Mouse (Mus musculus) lung, embryonic 14.5 days (tissue): ENCODE measurements around the gene Terf2. TPM values are rescaled to one million over a fixed set of nuclear protein-coding genes. Genes with fewer than 3 reads are reported as not detected.

Experiments
- ATAC-seq: fragments of 200-750 bp; cut with Nextera tagmentation; 2 replicates; pipeline ENCODE4 v1.8.0; 2017; ENCODE audit warnings: mild to moderate bottlenecking, moderate TSS enrichment, moderate library complexity; ENCODE audit not compliant: insufficient read depth
- DNase-seq: peaks from one replicate; pipeline ENCODE4 v3.0.0-alpha.2; 2015
- H3K27ac ChIP-seq: fragments of 300-500 bp; sonication (generic); 2 replicates; pipeline ENCODE4 v1.5.1; 2014; ENCODE audit warnings: low read depth, mild to moderate bottlenecking, moderate library complexity
- H3K27me3 ChIP-seq: fragments of 300-500 bp; sonication (generic); 2 replicates; pipeline ENCODE4 v1.6.1; 2014; ENCODE audit warnings: low read length, control low read depth; ENCODE audit not compliant: insufficient read depth
- H3K36me3 ChIP-seq: fragments of 300-500 bp; sonication (generic); 2 replicates; pipeline ENCODE4 v1.6.1; 2014; ENCODE audit warnings: control low read depth; ENCODE audit not compliant: insufficient read depth
- H3K4me1 ChIP-seq: fragments of 300-500 bp; sonication (generic); 2 replicates; pipeline ENCODE4 v1.6.1; 2014; ENCODE audit warnings: antibody characterized with exemption, control low read depth; ENCODE audit not compliant: insufficient read depth
- H3K4me2 ChIP-seq: fragments of 300-500 bp; sonication (generic); 2 replicates; pipeline ENCODE4 v1.6.1; 2014; ENCODE audit warnings: mild to moderate bottlenecking
- H3K4me3 ChIP-seq: fragments of 300-500 bp; sonication (generic); 2 replicates; pipeline ENCODE4 v1.5.1; 2014; ENCODE audit warnings: low read depth, low read length
- H3K9ac ChIP-seq: fragments of 300-500 bp; sonication (generic); 2 replicates; pipeline ENCODE4 v1.6.1; 2014
- H3K9me3 ChIP-seq: fragments of 300-500 bp; sonication (generic); 2 replicates; pipeline ENCODE4 v1.6.1; 2016; ENCODE audit warnings: low read depth, low read length, control low read depth
- CTCF ChIP-seq: IDR thresholded peaks from 2 replicates; pipeline ENCODE4 v1.5.1; 2016; ENCODE audit warnings: antibody characterized with exemption, low read depth
- WGBS: fragments of 180-500 bp; shearing (Covaris S2); extraction: QIAGEN DNeasy Blood & Tissue Kit; methylation state at CpG from one replicate; pipeline ENCODE4 v1.1.7; 2014; 5-methylcytosine and 5-hydroxymethylcytosine counted together
- polyA plus RNA-seq: library from polyadenylated mRNA; unstranded; fragments of >200 nt; fragmentation: Nextera tagmentation; extraction: Ambion mirVana; gene quantifications from 2 replicates; pipeline ENCODE4 v1.2.1, GENCODE M21; 2014

Gene Terf2
- polyA plus RNA-seq, 1 experiment from 2014 or later: 14.7 TPM

DNA sequence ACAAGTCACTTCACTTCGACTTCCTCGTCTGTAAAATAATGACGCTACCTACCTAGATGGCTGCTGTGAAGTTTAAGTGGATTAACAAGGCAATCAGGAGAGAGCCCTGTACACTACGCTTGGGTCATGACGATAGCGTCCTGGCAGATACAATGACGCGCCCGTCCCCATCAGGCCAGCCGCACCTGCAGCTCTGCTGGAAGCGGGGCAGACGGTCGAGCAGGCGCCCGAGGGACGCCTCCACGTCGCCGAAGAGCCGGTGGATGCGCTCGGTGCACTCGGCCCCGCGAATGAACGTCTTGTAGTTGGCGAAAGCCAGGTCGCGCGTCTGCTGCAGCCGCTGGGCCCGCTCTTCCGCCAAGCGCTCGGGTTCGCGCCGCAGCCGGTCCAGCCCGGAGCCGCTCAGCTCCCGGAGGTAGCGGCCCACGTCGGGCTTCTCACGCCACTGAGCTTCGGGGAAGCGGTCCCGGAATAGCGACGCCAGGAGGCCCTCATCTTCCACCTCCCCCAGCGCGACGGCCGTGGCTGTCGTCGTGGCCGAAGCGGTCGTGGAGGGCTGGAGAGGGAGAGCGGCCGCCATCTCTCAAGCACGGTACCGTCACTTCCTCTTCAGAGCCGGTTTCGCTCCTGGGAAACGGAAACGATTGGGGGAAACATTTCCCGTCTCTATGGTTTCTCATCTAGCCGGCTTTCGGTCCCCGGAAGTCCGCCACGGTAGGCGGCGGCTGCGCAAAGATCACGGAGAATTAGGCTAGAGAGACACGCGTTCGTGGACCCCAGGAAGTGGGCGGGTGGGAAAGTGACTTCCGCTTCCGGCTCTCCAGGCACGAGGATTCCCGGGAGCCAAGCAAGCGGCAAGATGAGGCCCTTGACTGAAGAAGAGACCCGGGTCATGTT lies 40.0 kb downstream of the Terf2 start, which contains the start of the genes Cog8 and Nip7:
Gene Cog8, minus strand, starts transcription at position 614 of the 897 bp plus-strand sequence.
Gene Nip7, plus strand, starts transcription at position 802 of the 897 bp plus-strand sequence.
- H3K27me3 ChIP-seq: no peaks in the 10 kb centered on the region
- ATAC-seq (peak; percentile 97), DNase-seq (peak; percentile 99)
- H3K9ac ChIP-seq: peak within 1 kb of the TSS; percentile 80
- H3K4me1 ChIP-seq: no peaks in the 10 kb centered on the region
- H3K4me2 ChIP-seq: peak within 1 kb of the TSS; percentile 82
- H3K9me3 ChIP-seq: no peaks in the 10 kb centered on the region
- TF ChIP-seq CTCF: 0 out of 2 replicates have a peak, but pooled peaks have one; percentile 3
- peak within 1 kb of the TSS; percentile 80 for H3K27ac ChIP-seq
- H3K36me3 ChIP-seq: peaks cover 56% of the 10 kb centered on the region
- under 1% methylated on average over 88 of the region's 88 CpGs for WGBS
- H3K4me3 ChIP-seq: peak within 1 kb of the TSS; percentile 100

- H3K36me3 ChIP-seq: peaks cover 57% of the 10 kb centered on the region
- H3K4me2 ChIP-seq: no peak overlapping the region
- H3K4me1 ChIP-seq: no peaks in the 10 kb centered on the region
- H3K9ac ChIP-seq: no peak overlapping the region
- no peak overlapping the region for H3K4me3 ChIP-seq
- DNase-seq: no peak
- no peaks in the 10 kb centered on the region for H3K27me3 ChIP-seq
- 94% methylated on average over 8 of the region's 8 CpGs for WGBS
- no peak for ATAC-seq
- H3K27ac ChIP-seq: no peak overlapping the region
- TF ChIP-seq CTCF: no peak
- H3K9me3 ChIP-seq: no peaks in the 10 kb centered on the region
Measured at GRCm38 (mm10) chr8:107052046-107052445, 44.3 kb downstream of the Terf2 start.

- 93% methylated on average over 4 of the region's 4 CpGs for WGBS
- no peaks in the 10 kb centered on the region for H3K9me3 ChIP-seq
- H3K9ac ChIP-seq: no peak overlapping the region
- H3K4me1 ChIP-seq: no peaks in the 10 kb centered on the region
- no peak for TF ChIP-seq CTCF
- no peak for ATAC-seq
- peaks cover 77% of the 10 kb centered on the region for H3K36me3 ChIP-seq
- no peaks in the 10 kb centered on the region for H3K27me3 ChIP-seq
- no peak for DNase-seq
- H3K4me2 ChIP-seq: peak overlapping the region; percentile 75
- peak overlapping the region; percentile 87 for H3K4me3 ChIP-seq
- H3K27ac ChIP-seq: peak overlapping the region; percentile 94; the same call in 1 of the 2 replicates
Measured at GRCm38 (mm10) chr8:107049480-107049879, 46.9 kb downstream of the Terf2 start.

- H3K36me3 ChIP-seq: peaks cover 79% of the 10 kb centered on the region
- peak within 1 kb of the TSS; percentile 87 for H3K4me3 ChIP-seq
- peak; percentile 83 for ATAC-seq
- H3K4me2 ChIP-seq: peak within 1 kb of the TSS; percentile 75
- H3K27ac ChIP-seq: peak within 1 kb of the TSS; percentile 94
- DNase-seq: peak; percentile 87
- H3K27me3 ChIP-seq: no peaks in the 10 kb centered on the region
- under 1% methylated on average over 82 of the region's 87 CpGs for WGBS
- H3K9ac ChIP-seq: peak within 1 kb of the TSS; percentile 94
- peak; percentile 1; the same call in 1 of the 2 replicates for TF ChIP-seq CTCF
- H3K9me3 ChIP-seq: no peaks in the 10 kb centered on the region
- no peaks in the 10 kb centered on the region for H3K4me1 ChIP-seq
Measured at GRCm38 (mm10) chr8:107048061-107048941, 48.0 kb downstream of the Terf2 start, which contains the start of gene Pdf. Gene Pdf, minus strand, starts transcription at chr8:107048614.

DNA sequence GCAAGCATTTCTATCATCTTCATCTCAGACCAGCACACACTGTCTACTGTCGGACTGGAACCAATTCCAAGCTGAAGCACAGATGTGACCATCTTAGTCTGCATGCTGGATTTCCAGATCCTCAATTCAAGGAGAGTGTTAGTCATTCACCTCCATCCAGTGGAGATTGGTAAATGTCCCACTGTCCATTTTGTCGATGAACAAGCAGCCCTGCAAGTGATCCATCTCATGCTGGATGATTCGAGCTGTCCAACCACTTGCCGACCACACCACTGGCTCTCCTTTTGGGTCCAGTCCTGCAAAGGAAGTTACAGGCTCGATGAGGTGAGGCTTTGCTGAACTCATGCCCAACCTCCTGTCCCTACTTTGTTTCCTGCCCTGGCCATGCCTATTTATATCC lies 49.4 kb downstream of the Terf2 start:
- no peak for ATAC-seq
- Histone ChIP-seq H3K9ac (no peak overlapping the region), H3K4me2 (peak overlapping the region; percentile 75), H3K36me3 (peaks cover 79% of the 10 kb centered on the region), H3K4me3 (no peak overlapping the region), H3K27ac (no peak overlapping the region), H3K9me3 (no peaks in the 10 kb centered on the region), H3K4me1 (no peaks in the 10 kb centered on the region), H3K27me3 (no peaks in the 10 kb centered on the region)
- WGBS: 83% methylated on average over 5 of the region's 5 CpGs
- no peak for TF ChIP-seq CTCF
- no peak for DNase-seq

GRCm38 (mm10) chr8:107045478-107045877 lies 50.9 kb downstream of the Terf2 start:
- 88% methylated on average over 6 of the region's 6 CpGs for WGBS
- H3K9ac ChIP-seq: no peak overlapping the region
- no peak overlapping the region for H3K27ac ChIP-seq
- ATAC-seq (no peak), DNase-seq (no peak)
- H3K36me3 ChIP-seq: peaks cover 79% of the 10 kb centered on the region
- TF ChIP-seq CTCF: no peak
- no peaks in the 10 kb centered on the region for H3K9me3 ChIP-seq
- no peaks in the 10 kb centered on the region for H3K4me1 ChIP-seq
- H3K27me3 ChIP-seq: no peaks in the 10 kb centered on the region
- no peak overlapping the region for H3K4me3 ChIP-seq
- no peak overlapping the region for H3K4me2 ChIP-seq
